Mouse (Mus musculus) bone marrow, adult 2 months (tissue): ENCODE results near the gene Fam47e. TPM values are rescaled to one million over a fixed set of nuclear protein-coding genes. Genes with fewer than 3 reads are reported as not detected.

Experiments
- H3K27ac ChIP-seq: fragments of 200-500 bp; 2 replicates; pipeline ENCODE4 v1.5.1; 2012; ENCODE audit warnings: low read depth, mild to moderate bottlenecking, control low read depth, inconsistent platforms, low read length; ENCODE audit not compliant: control insufficient read depth, poor library complexity, insufficient read depth
- H3K4me1 ChIP-seq: fragments of 200-500 bp; 2 replicates; pipeline ENCODE4 v1.6.1; 2011; ENCODE audit warnings: low read length; ENCODE audit not compliant: control insufficient read depth, insufficient read depth
- H3K4me3 ChIP-seq: fragments of 200-500 bp; replicated peaks from 2 replicates; pipeline ENCODE3; 2011; ENCODE audit warnings: mild to moderate bottlenecking, low read depth, low read length, control low read depth; ENCODE audit not compliant: control insufficient read depth
- CTCF ChIP-seq: fragments of 200-500 bp; IDR thresholded peaks from 2 replicates; pipeline ENCODE4 v1.5.1; 2011; ENCODE audit warnings: low read length, control low read depth; ENCODE audit not compliant: control insufficient read depth, insufficient read depth
- POLR2A ChIP-seq: fragments of 200-500 bp; IDR thresholded peaks from 2 replicates; pipeline ENCODE4 v1.6.1; 2011; ENCODE audit warnings: low read depth, mild to moderate bottlenecking, control low read depth, low read length, borderline replicate concordance; ENCODE audit not compliant: control insufficient read depth
- whole genome bisulfite sequencing: fragments of 180-500 bp; shearing (Covaris S2); methylation state at CpG from one replicate; pipeline ENCODE4 v1.1.7; 2018; 5-methylcytosine and 5-hydroxymethylcytosine counted together
- polyA plus RNA-seq: library from polyadenylated mRNA; stranded (reverse); fragments of >200 nt; gene quantifications from 2 replicates; pipeline ENCODE4 v1.2.4, GENCODE M21; 2011; ENCODE audit warnings: low replicate concordance; ENCODE audit not compliant: missing spikeins, insufficient read depth, insufficient read length

Fam47e gene
- polyA plus RNA-seq, 1 experiment: not detected

DNA sequence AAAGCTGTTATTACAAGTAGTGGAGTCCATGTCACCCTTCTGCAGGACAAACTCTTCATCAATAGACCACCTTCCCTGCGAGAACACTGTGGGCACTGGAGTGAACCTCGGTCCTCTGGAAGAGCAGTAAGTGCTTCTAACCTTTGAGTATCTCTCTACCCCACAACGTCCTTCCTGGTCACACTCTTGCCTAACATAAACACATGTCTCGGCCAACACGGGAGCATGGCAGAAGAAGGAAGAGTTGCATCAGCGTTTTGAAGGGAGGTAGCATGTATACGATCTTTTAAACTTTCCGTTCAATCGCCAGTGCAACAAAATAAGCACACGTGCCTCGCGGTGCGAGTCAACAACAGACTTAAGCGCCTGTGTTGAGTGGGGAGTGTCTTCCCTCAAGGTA, 24.7 kb downstream of the Fam47e start:
- no peaks in the 10 kb centered on the region for H3K4me1 ChIP-seq
- TF ChIP-seq CTCF (no peak), POLR2A (no peak)
- H3K27ac ChIP-seq: no peak overlapping the region
- H3K4me3 ChIP-seq: no peak overlapping the region
- WGBS: 58% methylated on average over 14 of the region's 14 CpGs

DNA sequence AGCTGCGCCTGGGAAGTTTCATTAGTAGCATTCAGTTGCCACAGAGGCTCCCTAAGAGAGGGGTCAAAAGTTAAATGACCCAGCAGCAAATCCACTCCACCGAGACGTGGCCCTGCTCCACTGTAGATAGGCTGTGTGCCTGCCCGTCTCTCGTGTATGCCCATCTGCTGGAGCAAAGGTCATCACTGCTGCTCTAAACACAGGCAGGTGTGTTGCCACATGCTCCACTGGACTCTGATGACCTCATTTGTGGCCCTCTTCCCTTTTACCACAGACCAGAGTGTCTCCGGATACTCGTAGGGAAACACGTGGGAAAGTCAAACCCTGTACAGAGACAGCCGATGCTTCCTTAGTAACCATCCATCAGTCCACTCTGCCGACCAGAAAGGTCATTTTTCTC, 31.1 kb downstream of the Fam47e start:
- Histone ChIP-seq H3K4me1 (no peaks in the 10 kb centered on the region), H3K4me3 (no peak overlapping the region), H3K27ac (no peak overlapping the region)
- WGBS: 77% methylated on average over 10 of the region's 10 CpGs
- TF ChIP-seq POLR2A (no peak), CTCF (no peak)

DNA sequence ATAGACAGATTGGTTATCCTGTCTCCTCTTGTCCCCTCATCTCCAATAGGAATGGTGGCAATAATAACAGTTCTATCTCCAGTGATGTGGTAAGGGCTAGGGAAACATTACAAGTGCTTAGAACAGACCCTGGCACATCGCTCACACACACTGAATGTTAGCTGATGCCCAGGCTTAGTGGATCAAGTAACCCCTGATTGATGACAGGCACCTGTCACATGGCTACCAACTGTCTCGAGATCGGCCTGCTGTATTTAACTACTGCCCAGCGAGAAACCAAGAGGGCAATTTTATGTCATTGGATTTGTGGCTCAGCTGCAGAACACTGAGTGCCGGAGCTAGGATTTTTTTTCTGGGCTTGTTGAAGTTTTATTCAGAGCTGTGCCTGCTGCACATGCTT, 40.2 kb downstream of the Fam47e start:
- H3K4me1 ChIP-seq: no peaks in the 10 kb centered on the region
- TF ChIP-seq CTCF (no peak), POLR2A (no peak)
- 79% methylated on average over 5 of the region's 5 CpGs for WGBS
- H3K27ac ChIP-seq: no peak overlapping the region
- H3K4me3 ChIP-seq: no peak overlapping the region

DNA sequence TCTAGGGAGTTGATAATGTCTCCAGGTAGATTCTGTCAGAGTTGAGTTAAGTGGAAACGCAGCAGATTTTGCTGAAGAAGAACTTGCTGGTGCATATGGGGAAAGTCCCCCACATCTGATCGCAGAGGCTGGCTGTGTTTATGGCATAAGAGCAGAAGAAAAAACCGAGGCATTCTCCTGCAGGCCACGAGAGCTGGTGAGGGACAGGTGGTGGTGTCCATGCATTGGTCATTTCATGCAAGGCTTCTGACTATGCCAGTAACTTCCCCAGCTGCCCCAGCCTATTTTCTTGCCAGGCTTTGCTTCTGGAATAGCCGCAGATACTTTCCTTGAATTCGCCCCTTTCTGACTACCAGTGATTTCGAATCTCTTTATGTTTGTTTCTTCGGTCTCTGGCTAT, 42.0 kb downstream of the Fam47e start:
- 80% methylated on average over 8 of the region's 8 CpGs for WGBS
- no peaks in the 10 kb centered on the region for H3K4me1 ChIP-seq
- H3K27ac ChIP-seq: no peak overlapping the region
- H3K4me3 ChIP-seq: no peak overlapping the region
- TF ChIP-seq CTCF: no peak
- no peak for TF ChIP-seq POLR2A

DNA sequence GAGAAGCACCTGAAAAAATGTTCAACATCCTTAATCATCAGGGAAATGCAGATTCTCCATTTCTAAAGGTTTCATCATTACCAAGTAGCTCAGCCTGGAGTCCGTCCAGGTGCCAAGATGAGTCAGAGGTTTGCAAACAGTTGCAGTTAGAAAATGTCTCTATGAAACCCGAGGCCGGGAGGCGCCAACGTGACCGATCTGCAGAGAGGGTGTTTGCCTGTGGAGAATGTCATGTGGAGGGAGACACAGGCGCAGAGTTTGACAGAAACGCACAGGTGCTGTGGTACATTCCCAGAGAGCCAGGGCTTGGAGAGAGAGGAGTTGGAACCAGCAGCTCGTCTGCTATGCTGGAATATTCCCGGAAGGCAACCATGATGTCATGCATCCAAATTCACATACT, 44.2 kb downstream of the Fam47e start:
- no peak for TF ChIP-seq POLR2A
- TF ChIP-seq CTCF: no peak
- Histone ChIP-seq H3K27ac (no peak overlapping the region), H3K4me1 (no peaks in the 10 kb centered on the region), H3K4me3 (no peak overlapping the region)
- WGBS: 76% methylated on average over 10 of the region's 10 CpGs

DNA sequence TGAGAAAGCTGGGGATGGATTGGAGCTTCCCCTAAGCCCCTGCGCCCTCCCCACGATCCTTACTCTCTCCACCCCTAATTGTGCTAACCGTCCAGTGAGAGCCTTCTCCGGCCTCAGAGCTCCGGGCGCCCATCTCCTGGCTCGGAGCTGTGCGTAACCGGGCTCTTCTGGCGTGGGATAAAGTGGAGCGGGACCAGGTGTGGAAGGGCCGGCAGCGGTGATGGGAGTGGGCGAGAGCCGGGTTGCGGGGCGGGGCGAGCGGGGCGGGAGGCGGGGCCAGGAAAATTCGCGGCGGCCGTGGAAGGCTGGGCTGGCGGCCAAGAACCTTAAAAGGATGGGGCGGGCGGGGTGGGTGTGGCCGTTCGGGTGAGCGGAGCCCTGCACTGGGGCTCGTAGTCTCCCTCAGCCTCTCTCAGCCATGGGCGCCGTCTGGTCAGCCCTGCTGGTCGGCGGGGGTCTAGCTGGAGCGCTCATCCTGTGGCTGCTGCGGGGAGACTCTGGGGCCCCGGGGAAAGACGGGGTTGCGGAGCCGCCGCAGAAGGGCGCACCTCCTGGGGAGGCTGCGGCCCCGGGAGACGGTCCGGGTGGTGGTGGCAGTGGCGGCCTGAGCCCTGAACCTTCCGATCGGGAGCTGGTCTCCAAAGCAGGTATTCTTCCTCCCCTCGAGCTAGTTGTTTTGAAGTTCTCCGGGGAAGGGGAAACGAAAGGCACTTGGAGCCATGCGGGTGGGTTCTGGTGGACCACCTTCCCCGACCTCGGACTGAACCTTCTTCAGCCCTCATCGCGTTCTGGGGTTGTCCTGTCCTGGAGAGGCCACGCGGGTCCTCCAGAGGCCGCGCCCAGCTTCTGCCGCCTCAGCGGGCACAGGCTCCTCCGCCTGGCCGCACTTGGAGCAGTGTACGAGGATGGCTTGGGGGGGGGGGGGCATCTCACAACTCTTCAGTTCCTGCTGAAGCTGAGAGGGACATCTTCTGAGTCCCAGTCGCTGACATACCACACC, 48.1 kb downstream of the Fam47e start, which contains the start of gene Stbd1:
Stbd1 (plus strand) TSS at position 351 of the 1,000 bp plus-strand sequence.
- Histone ChIP-seq H3K27ac (no peak within 1 kb of the TSS), H3K4me1 (no peaks in the 10 kb centered on the region), H3K4me3 (peak within 1 kb of the TSS; percentile 14)
- WGBS: under 1% methylated on average over 69 of the region's 69 CpGs
- TF ChIP-seq POLR2A (no peak), CTCF (no peak)

DNA sequence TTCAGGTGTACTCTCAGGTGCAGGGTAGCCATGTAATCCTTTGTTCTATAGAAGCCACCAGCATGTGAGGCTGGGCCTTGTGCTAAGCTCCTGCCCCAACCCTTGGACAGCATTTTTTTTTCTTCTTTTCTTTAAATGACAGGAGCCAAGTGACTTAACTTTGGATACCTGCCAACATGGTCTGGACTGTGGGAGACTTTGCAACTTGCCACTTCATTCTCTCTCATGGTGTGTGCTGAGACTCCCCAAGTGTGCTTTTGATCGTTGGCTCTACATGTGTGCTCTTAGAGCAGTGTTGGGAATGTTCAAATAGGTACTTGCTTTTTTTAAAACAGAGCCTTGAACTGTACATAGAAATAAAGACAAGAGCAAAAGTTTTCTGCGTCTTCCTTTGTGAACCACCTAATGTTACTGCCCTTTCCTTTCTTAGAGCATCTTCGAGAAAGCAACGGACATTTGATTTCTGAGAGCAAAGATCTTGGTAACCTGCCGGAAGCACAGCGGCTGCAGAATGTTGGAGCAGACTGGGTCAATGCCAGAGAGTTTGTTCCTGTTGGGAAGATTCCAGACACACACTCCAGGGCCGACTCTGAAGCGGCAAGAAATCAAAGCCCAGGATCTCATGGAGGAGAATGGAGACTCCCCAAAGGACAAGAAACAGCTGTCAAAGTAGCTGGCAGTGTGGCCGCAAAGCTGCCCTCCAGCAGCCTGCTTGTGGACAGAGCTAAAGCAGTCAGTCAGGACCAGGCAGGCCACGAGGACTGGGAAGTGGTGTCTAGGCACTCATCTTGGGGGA, 49.8 kb downstream of the Fam47e start:
- WGBS: 78% methylated on average over 10 of the region's 10 CpGs
- no peak for TF ChIP-seq CTCF
- no peak for TF ChIP-seq POLR2A
- Histone ChIP-seq H3K4me3 (no peak overlapping the region), H3K4me1 (no peaks in the 10 kb centered on the region), H3K27ac (no peak overlapping the region)
